Mouse (Mus musculus) CH12.LX (cell line): ENCODE measurements around the gene Arhgef28. TPM values are rescaled to one million over a fixed set of nuclear protein-coding genes. Genes with fewer than 3 reads are reported as not detected.

ENCODE experiments used
- DNase-seq: peaks from one replicate; pipeline ENCODE4 v3.0.0-alpha.2; 2013; ENCODE audit errors: extremely low read depth
- H3K27ac ChIP-seq: 2 replicates; pipeline ENCODE4 v1.5.1; 2012; ENCODE audit warnings: low read depth, mild to moderate bottlenecking, control low read depth, moderate library complexity; ENCODE audit not compliant: insufficient read depth
- H3K27me3 ChIP-seq: replicated peaks from 2 replicates; pipeline ENCODE3; 2012; ENCODE audit warnings: inconsistent platforms
- H3K36me3 ChIP-seq, 2 experiments: replicated peaks in 1 of 2; 2 replicates each; pipeline versions ENCODE3 to v1.6.1; 2012; ENCODE audit warnings: inconsistent platforms in 1 of 2, low read length in 1 of 2, mild to moderate bottlenecking in 1 of 2, mixed read lengths in 1 of 2, moderate library complexity in 1 of 2; ENCODE audit not compliant: control insufficient read depth in 1 of 2, insufficient read depth in 1 of 2
- H3K4me1 ChIP-seq, 2 experiments: 2 replicates each; pipeline ENCODE4 v1.6.1; 2012; ENCODE audit warnings: inconsistent platforms in 1 of 2, moderate library complexity in 1 of 2; ENCODE audit not compliant: insufficient read depth in 2 of 2, control insufficient read depth in 1 of 2
- H3K4me2 ChIP-seq: 2 replicates; pipeline ENCODE4 v1.6.1; 2012; ENCODE audit warnings: low read depth, mild to moderate bottlenecking, control low read depth; ENCODE audit not compliant: poor library complexity, insufficient read depth, severe bottlenecking
- H3K4me3 ChIP-seq, 3 experiments: fragments of 150-350 bp in 1 of 3; sonication (generic) in 1 of 3; replicated peaks in 1 of 3; 2 replicates each; pipeline versions ENCODE3 to v1.5.1; 2011 to 2012; ENCODE audit warnings: low read depth in 2 of 3, low read length in 2 of 3, mild to moderate bottlenecking in 2 of 3, moderate library complexity in 2 of 3, control low read depth in 1 of 3, improper control_type of control experiment in 1 of 3, inconsistent platforms in 1 of 3, mixed read lengths in 1 of 3; ENCODE audit not compliant: poor library complexity in 1 of 3
- H3K79me2 ChIP-seq: replicated peaks from 2 replicates; pipeline ENCODE4 v1.6.1; 2012; ENCODE audit warnings: mild to moderate bottlenecking, moderate library complexity; ENCODE audit not compliant: control insufficient read depth, poor library complexity, insufficient read depth, severe bottlenecking; ENCODE audit errors: extremely low read depth
- H3K9ac ChIP-seq: 2 replicates; pipeline ENCODE4 v1.6.1; 2012; ENCODE audit warnings: low read depth, mild to moderate bottlenecking, control low read depth, moderate library complexity; ENCODE audit not compliant: insufficient read depth
- H3K9me3 ChIP-seq: replicated peaks from 2 replicates; pipeline ENCODE3; 2012; ENCODE audit warnings: low read length, inconsistent platforms, mixed read lengths
- CHD1 ChIP-seq: IDR thresholded peaks from 2 replicates; pipeline ENCODE4 v1.6.1; 2012; ENCODE audit warnings: low read depth, low read length, improper control_type of control experiment, inconsistent platforms
- CTCF ChIP-seq, 2 experiments: IDR thresholded peaks in 1 of 2; conservative IDR thresholded peaks in 1 of 2; 2 replicates each; pipeline ENCODE4 v1.5.1; 2011 to 2012; ENCODE audit warnings: low read depth in 2 of 2, low read length in 2 of 2, improper control_type of control experiment in 1 of 2, inconsistent platforms in 1 of 2, mild to moderate bottlenecking in 1 of 2, moderate library complexity in 1 of 2
- ELF1 ChIP-seq: IDR thresholded peaks from 2 replicates; pipeline ENCODE4 v1.6.1; 2014; ENCODE audit warnings: low read depth, mild to moderate bottlenecking, inconsistent platforms, low read length, improper control_type of control experiment
- HCFC1 ChIP-seq: IDR thresholded peaks from 2 replicates; pipeline ENCODE4 v1.6.1; 2012; ENCODE audit warnings: low read depth, mild to moderate bottlenecking, inconsistent platforms, low read length, improper control_type of control experiment
- IRF4 ChIP-seq: IDR thresholded peaks from 2 replicates; pipeline ENCODE4 v1.6.1; 2014; ENCODE audit warnings: low read depth, mild to moderate bottlenecking, inconsistent platforms, low read length, improper control_type of control experiment
- MAFK ChIP-seq: IDR thresholded peaks from 2 replicates; pipeline ENCODE4 v1.6.1; 2011; ENCODE audit warnings: low read length, improper control_type of control experiment; ENCODE audit not compliant: insufficient replicate concordance
- MXI1 ChIP-seq: IDR thresholded peaks from 2 replicates; pipeline ENCODE4 v1.6.1; 2011; ENCODE audit warnings: mild to moderate bottlenecking, low read depth, low read length, improper control_type of control experiment
- POLR2A ChIP-seq: IDR thresholded peaks from 2 replicates; pipeline ENCODE4 v1.6.1; 2011; ENCODE audit warnings: low read depth, mild to moderate bottlenecking, improper control_type of control experiment, low read length
- RAD21 ChIP-seq: IDR thresholded peaks from 2 replicates; pipeline ENCODE4 v1.6.1; 2011; ENCODE audit warnings: low read depth, mild to moderate bottlenecking, low read length, improper control_type of control experiment, moderate library complexity
- SMC3 ChIP-seq: IDR thresholded peaks from 2 replicates; pipeline ENCODE4 v1.6.1; 2011; ENCODE audit warnings: low read depth, low read length, improper control_type of control experiment
- UBTF ChIP-seq: IDR thresholded peaks from 2 replicates; pipeline ENCODE4 v1.6.1; 2012; ENCODE audit warnings: low read depth, mild to moderate bottlenecking, inconsistent platforms, low read length, improper control_type of control experiment, moderate library complexity
- USF1 ChIP-seq: IDR thresholded peaks from 2 replicates; pipeline ENCODE4 v1.6.1; 2014; ENCODE audit warnings: low read depth, mild to moderate bottlenecking, inconsistent platforms, low read length, improper control_type of control experiment
- ZC3H11A ChIP-seq: IDR thresholded peaks from 2 replicates; pipeline ENCODE4 v1.6.1; 2012; ENCODE audit warnings: low read depth, mild to moderate bottlenecking, inconsistent platforms, low read length, improper control_type of control experiment
- ZNF384 ChIP-seq: IDR thresholded peaks from 2 replicates; pipeline ENCODE4 v1.6.1; 2012; ENCODE audit warnings: low read depth, low read length, improper control_type of control experiment, inconsistent platforms
- dilution Hi-C: fragments of 300-500 bp; cut with MboI; formaldehyde crosslinking; loops from 2 replicates; pipeline ENCODE4 v1.14.3; 2020; ENCODE audit warnings: low sequenced_read_pairs; ENCODE audit not compliant: extremely low pct_unique_long_range_greater_than_20kb, extremely low pct_ligation_motif_present
- in situ Hi-C: fragments of 300-500 bp; cut with MboI; formaldehyde crosslinking; loops from 3 replicates; pipeline ENCODE4 v1.14.3; 2019; ENCODE audit warnings: low sequenced_read_pairs, low pct_ligation_motif_present, low pct_unique_long_range_greater_than_20kb, mixed read lengths
- polyA plus RNA-seq: library from polyadenylated mRNA; unstranded; fragments of >175 nt; gene quantifications from 2 replicates; pipeline ENCODE4 v1.2.1, GENCODE M21; 2012; ENCODE audit warnings: low read depth; ENCODE audit not compliant: insufficient read length
- total RNA-seq, 2 experiments: library from RNA; depleted of rRNA; stranded (reverse); fragments of 300-350 nt in 1 of 2; fragments of >200 nt in 1 of 2; gene quantifications; 2 replicates each; pipeline ENCODE4 v1.2.3; 2012 to 2014

Gene Arhgef28
- total and polyA plus RNA-seq, 3 experiments, result 0.07 to 0.24 (median 0.08) TPM

- no peaks in the 10 kb centered on the region for H3K9me3 ChIP-seq
- no peak overlapping the region for H3K9ac ChIP-seq
- TF ChIP-seq RAD21 (peak; percentile 85), UBTF (no peak), SMC3 (peak; percentile 92), ZC3H11A (peak; percentile 20), CTCF (conservative IDR thresholded peaks at IDR 0.05 in 1 of 2, IDR thresholded peaks at IDR 0.05 in 1 of 2; ENCODE audit: low read depth in 2 of 2, low read length in 2 of 2) (peak; percentile 79 to 97), IRF4 (0 out of 2 replicates have a peak, but pooled peaks have one; percentile 24)
- H3K36me3 ChIP-seq, result no peaks in the 10 kb centered on the region
- no peak overlapping the region for H3K27ac ChIP-seq
- DNase-seq, result peak; percentile 81
- dilution Hi-C loops (no loop called here), in situ Hi-C loops (no loop called here)
- no peaks in the 10 kb centered on the region for H3K27me3 ChIP-seq
- 0 out of 2 replicates have a peak overlapping the region, but pooled peaks have one; percentile 19 for H3K4me2 ChIP-seq
- peaks cover 0 to 13% of the 10 kb centered on the region in 2 experiments; a peak in 2 of 4 replicates for H3K4me1 ChIP-seq
- H3K4me3 ChIP-seq, result no peak overlapping the region
- H3K79me2 ChIP-seq, result no peaks in the 10 kb centered on the region
These were observed 175.1 kb downstream of the Arhgef28 start for GRCm38 (mm10) chr13:98030959-98031641.

- H3K36me3 ChIP-seq, result no peaks in the 10 kb centered on the region
- no peak overlapping the region for H3K4me3 ChIP-seq
These were observed 176.2 kb downstream of the Arhgef28 start for GRCm38 (mm10) chr13:98030041-98030440.

GRCm38 (mm10) chr13:98028711-98029250 is 177.5 kb downstream of the Arhgef28 start:
- dilution Hi-C loops (no loop called here), in situ Hi-C loops (no loop called here)
- Histone ChIP-seq H3K36me3 (no peaks in the 10 kb centered on the region), H3K4me3 (no peak overlapping the region), H3K4me2 (no peak overlapping the region), H3K9ac (no peak overlapping the region), H3K4me1 (peaks cover 0 to 13% of the 10 kb centered on the region in 2 experiments; a peak in 2 of 4 replicates), H3K27ac (no peak overlapping the region), H3K79me2 (no peaks in the 10 kb centered on the region)
- DNase-seq, result no peak
- no peak for TF ChIP-seq ZNF384
- TF ChIP-seq, all 38 proteins: peak for 0
- Histone ChIP-seq H3K9me3 (peaks cover 3% of the 10 kb centered on the region), H3K27me3 (no peaks in the 10 kb centered on the region)

More at GRCm38 (mm10) chr13:98030041-98030440, 176.2 kb downstream of the Arhgef28 start:
- Histone ChIP-seq H3K79me2 (no peaks in the 10 kb centered on the region), H3K27me3 (no peaks in the 10 kb centered on the region), H3K4me2 (no peak overlapping the region), H3K4me1 (peaks cover 0 to 13% of the 10 kb centered on the region in 2 experiments; a peak in 2 of 4 replicates), H3K9ac (no peak overlapping the region), H3K27ac (no peak overlapping the region), H3K9me3 (peaks cover 2% of the 10 kb centered on the region)
- TF ChIP-seq USF1 (no peak), CHD1 (no peak), MXI1 (no peak), MAFK (no peak), HCFC1 (no peak), ELF1 (no peak), POLR2A (no peak)
- in situ Hi-C loops, result no loop called here
- DNase-seq, result no peak
- dilution Hi-C loops, result no loop called here
